In genomic region chr14:101482270-101482669, GRCm38 (mm10) we compare ENCODE assay signal across 10 mouse cellular contexts.
DNase-seq lines count a peak whose midpoint lies in the region; ATAC-seq and TF ChIP-seq lines count a peak whose summit lies in the region.
"Had no signal": no experiment of that assay in that cellular context is flagged by ENCODE, and none has a peak within 500 bp of the region (broad histone marks: within the 10 kb centered on the region; RNA-seq: fewer than 3 reads in every experiment).

No protein-coding gene starts in this region.

- H3K4me3 ChIP-seq in intestine, postnatal 0 days (ENCODE audit: low read depth, low read length) = no peak overlapping the region
- H3K4me3 ChIP-seq in intestine, embryonic 15.5 days (replicated peaks) = no peak overlapping the region
- H3K4me3 ChIP-seq in midbrain, embryonic 13.5 days (replicated peaks) = no peak overlapping the region
- H3K4me3 ChIP-seq: embryonic facial prominence, embryonic 15.5 days; lung, embryonic 15.5 days had no signal

- H3K4me2 ChIP-seq in intestine, postnatal 0 days (replicated peaks; ENCODE audit: low read depth) = no peak overlapping the region
- no peak overlapping the region for H3K4me2 ChIP-seq in intestine, embryonic 15.5 days (replicated peaks)
- no peak overlapping the region for H3K4me2 ChIP-seq in midbrain, embryonic 13.5 days (replicated peaks)
- H3K4me2 ChIP-seq: embryonic facial prominence, embryonic 15.5 days; lung, embryonic 15.5 days had no signal

- H3K27me3 ChIP-seq in intestine, postnatal 0 days (replicated peaks; ENCODE audit: control insufficient read depth, insufficient read depth, low read length) = no peaks in the 10 kb centered on the region
- no peaks in the 10 kb centered on the region for H3K27me3 ChIP-seq in intestine, embryonic 15.5 days (replicated peaks)
- no peaks in the 10 kb centered on the region for H3K27me3 ChIP-seq in midbrain, embryonic 13.5 days
- H3K27me3 ChIP-seq: embryonic facial prominence, embryonic 15.5 days; lung, embryonic 15.5 days had no signal

- H3K9me3 ChIP-seq in intestine, postnatal 0 days (ENCODE audit: control insufficient read depth) = no peaks in the 10 kb centered on the region
- H3K9me3 ChIP-seq in intestine, embryonic 15.5 days = no peaks in the 10 kb centered on the region
- no peaks in the 10 kb centered on the region for H3K9me3 ChIP-seq in midbrain, embryonic 13.5 days
- H3K9me3 ChIP-seq: embryonic facial prominence, embryonic 15.5 days; lung, embryonic 15.5 days had no signal

- peak; percentile 81 for TF ChIP-seq CTCF in intestine, postnatal 0 days (IDR thresholded peaks at IDR 0.05; ENCODE audit: low read depth)

- no peaks in the 10 kb centered on the region for H3K4me1 ChIP-seq in intestine, postnatal 0 days (replicated peaks; ENCODE audit: control insufficient read depth, insufficient read depth, low read length)
- H3K4me1 ChIP-seq in intestine, embryonic 15.5 days (replicated peaks) = no peaks in the 10 kb centered on the region
- no peaks in the 10 kb centered on the region for H3K4me1 ChIP-seq in midbrain, embryonic 13.5 days (replicated peaks)
- H3K4me1 ChIP-seq: embryonic facial prominence, embryonic 15.5 days had no signal

- WGBS in intestine, postnatal 0 days = 46% methylated on average over 4 of the region's 4 CpGs
- WGBS in intestine, embryonic 15.5 days = 42% methylated on average over 4 of the region's 4 CpGs
- WGBS in midbrain, embryonic 13.5 days = 43% methylated on average over 4 of the region's 4 CpGs

- no peak overlapping the region for H3K9ac ChIP-seq in intestine, postnatal 0 days (ENCODE audit: low read depth, low read length)
- no peak overlapping the region for H3K9ac ChIP-seq in intestine, embryonic 15.5 days
- H3K9ac ChIP-seq in midbrain, embryonic 13.5 days (replicated peaks) = no peak overlapping the region
- H3K9ac ChIP-seq: embryonic facial prominence, embryonic 15.5 days; lung, embryonic 15.5 days had no signal

- peak; percentile 68 for DNase-seq in CD4-positive helper T cell, adult 2 months (ENCODE audit: low read depth, low spot score)
- DNase-seq in MN1 (ENCODE audit: low spot score) = peak; percentile 11
- peak; percentile 14 for DNase-seq in embryo, embryonic 9.5 days (ENCODE audit: extremely low spot score)
- peak; percentile 20 for DNase-seq in retina, postnatal 1 day
- DNase-seq in Muller cell, postnatal 12 days (ENCODE audit: inconsistent ontology term) = no peak

- no peak overlapping the region for H3K27ac ChIP-seq in intestine, postnatal 0 days (ENCODE audit: low read depth, low read length)
- H3K27ac ChIP-seq in intestine, embryonic 15.5 days = no peak overlapping the region
- no peak overlapping the region for H3K27ac ChIP-seq in midbrain, embryonic 13.5 days
- H3K27ac ChIP-seq: embryonic facial prominence, embryonic 15.5 days; lung, embryonic 15.5 days had no signal

- no peak for ATAC-seq in intestine, postnatal 0 days
- ATAC-seq in intestine, embryonic 15.5 days = no peak
- no peak for ATAC-seq in midbrain, embryonic 13.5 days

- 0 out of 2 replicates have a peak, but pooled peaks cover 8% of the 10 kb centered on the region for H3K36me3 ChIP-seq in intestine, postnatal 0 days (ENCODE audit: control insufficient read depth, insufficient read depth)
- no peaks in the 10 kb centered on the region for H3K36me3 ChIP-seq in intestine, embryonic 15.5 days
- H3K36me3 ChIP-seq in midbrain, embryonic 13.5 days = no peaks in the 10 kb centered on the region
- H3K36me3 ChIP-seq: embryonic facial prominence, embryonic 15.5 days; lung, embryonic 15.5 days had no signal
